Mouse (Mus musculus): ENCODE measurements around the gene Galnt10. TPM values are rescaled to one million over a fixed set of nuclear protein-coding genes. Genes with fewer than 3 reads are reported as not detected.

Gene Galnt10
- polyA plus RNA-seq, 1 experiment from 2014 or later, result 19.3 TPM

DNA sequence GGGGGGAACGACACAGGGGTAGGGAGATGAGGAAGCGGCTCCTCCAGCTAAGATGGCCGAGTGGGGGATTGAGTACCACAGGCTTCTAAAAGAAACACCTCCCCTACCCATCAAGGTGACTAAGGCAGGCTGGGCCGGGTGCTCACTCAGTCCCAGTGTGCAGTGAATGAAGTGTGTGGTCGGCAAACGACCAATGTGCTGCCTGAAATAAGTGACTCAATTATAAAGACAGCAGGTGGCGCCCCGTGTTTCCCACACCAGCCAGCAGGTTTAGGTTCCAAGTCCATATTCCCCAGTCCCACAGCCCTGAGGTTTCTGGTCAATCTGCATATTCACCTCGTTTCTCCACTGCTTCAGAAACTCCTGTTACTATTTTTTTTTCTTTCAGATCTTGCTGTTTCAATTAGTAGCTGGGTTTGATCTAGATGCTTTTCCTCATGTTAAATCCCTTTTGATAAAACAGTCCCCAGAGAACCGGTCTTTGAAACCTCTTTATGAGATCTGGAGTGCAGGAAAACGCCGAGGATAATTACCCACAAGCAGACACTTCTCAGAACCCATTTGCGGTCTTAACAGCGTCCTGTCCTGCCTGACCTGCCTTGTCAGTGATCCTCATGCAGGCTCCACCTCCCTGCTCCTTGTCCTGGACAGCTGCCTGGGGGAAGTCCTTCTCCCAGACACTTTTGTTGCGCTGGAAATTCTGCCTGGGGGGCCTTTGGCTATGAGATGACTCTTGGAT is 27.5 kb upstream of the Galnt10 start:
- Histone ChIP-seq H3K36me3 (no peaks in the 10 kb centered on the region), H3K9me3 (no peaks in the 10 kb centered on the region), H3K9ac (no peak overlapping the region), H3K4me2 (replicated peaks) (0 out of 2 replicates have a peak overlapping the region, but pooled peaks have one; percentile 15), H3K4me3 (replicated peaks) (no peak overlapping the region), H3K27ac (no peak overlapping the region), H3K27me3 (replicated peaks) (no peaks in the 10 kb centered on the region), H3K4me1 (replicated peaks) (0 out of 2 replicates have a peak, but pooled peaks cover 4% of the 10 kb centered on the region)
- 26% methylated on average over 15 of the region's 15 CpGs for WGBS
- peak; percentile 53 for ATAC-seq

DNA sequence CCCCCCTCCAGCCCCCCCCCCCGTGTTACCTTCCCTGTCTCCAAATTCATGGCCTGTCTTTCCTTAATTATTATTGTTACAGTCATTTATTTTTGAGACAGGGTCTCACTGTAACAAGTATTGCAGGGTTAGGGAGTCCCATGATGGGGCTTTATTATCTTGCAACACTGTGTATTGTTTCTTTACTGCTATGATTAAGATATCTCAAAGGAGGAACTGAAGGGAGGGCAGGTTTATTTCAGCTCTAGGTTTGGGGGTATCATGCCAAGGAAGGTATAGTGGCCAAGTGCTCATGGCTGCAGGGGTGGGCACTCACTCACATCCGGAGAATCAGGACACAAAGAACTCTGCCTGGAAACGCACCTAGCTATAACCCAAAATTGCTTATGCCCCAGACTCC is 23.8 kb upstream of the Galnt10 start:
- H3K27ac ChIP-seq, result no peak overlapping the region
- H3K27me3 ChIP-seq (replicated peaks), result no peaks in the 10 kb centered on the region
- no peak overlapping the region for H3K4me2 ChIP-seq (replicated peaks)
- no peaks in the 10 kb centered on the region for H3K36me3 ChIP-seq
- no peaks in the 10 kb centered on the region for H3K4me1 ChIP-seq (replicated peaks)
- 92% methylated on average over 3 of the region's 3 CpGs for WGBS
- no peak overlapping the region for H3K4me3 ChIP-seq (replicated peaks)
- no peak overlapping the region for H3K9ac ChIP-seq
- H3K9me3 ChIP-seq, result no peaks in the 10 kb centered on the region
- ATAC-seq, result no peak

DNA sequence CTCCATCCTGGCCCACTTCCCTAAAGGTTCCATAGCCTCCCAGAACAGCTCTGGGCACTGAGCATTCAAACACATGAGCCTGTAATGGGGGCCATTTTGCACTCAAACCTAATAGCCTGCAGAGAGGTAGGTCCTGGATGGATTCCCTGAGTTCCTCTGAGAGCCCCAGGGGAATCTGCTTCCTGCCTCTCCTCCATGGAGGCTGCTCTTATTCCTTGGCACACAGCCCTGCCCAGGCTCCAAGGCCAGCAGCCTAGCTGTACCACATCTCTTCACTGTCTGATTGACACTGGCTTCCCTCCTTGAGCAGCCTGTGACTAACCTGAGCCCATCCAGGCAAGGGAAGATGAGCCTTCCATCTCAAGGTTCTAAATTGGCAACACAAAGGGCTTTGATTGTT is 23.4 kb upstream of the Galnt10 start:
- Histone ChIP-seq H3K36me3 (no peaks in the 10 kb centered on the region), H3K27me3 (replicated peaks) (no peaks in the 10 kb centered on the region), H3K4me1 (replicated peaks) (no peaks in the 10 kb centered on the region), H3K27ac (no peak overlapping the region), H3K4me3 (replicated peaks) (no peak overlapping the region), H3K9me3 (no peaks in the 10 kb centered on the region), H3K4me2 (replicated peaks) (no peak overlapping the region), H3K9ac (no peak overlapping the region)
- no peak for ATAC-seq

DNA sequence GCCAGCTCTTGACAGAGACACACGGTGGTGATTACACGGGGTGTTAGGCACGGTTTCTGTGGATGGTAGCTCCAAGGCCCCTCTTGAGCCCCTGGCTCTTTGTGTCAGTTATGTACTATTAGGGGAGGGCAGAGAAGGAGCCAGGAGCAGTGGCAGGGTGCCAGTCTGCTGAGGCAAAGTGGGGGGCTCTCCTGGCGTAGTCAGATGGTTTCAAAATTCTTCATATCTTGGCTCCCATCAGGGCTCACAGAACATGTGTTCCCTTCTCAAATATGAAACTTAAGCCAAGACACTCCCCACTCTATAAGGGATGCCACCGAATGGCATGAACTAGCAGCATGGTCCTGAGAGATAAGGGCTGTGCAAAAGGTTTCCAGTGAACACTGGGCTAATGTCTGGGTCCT is 20.8 kb upstream of the Galnt10 start:
- Histone ChIP-seq H3K4me2 (replicated peaks) (no peak overlapping the region), H3K9ac (no peak overlapping the region), H3K4me1 (replicated peaks) (no peaks in the 10 kb centered on the region), H3K27ac (no peak overlapping the region), H3K4me3 (replicated peaks) (no peak overlapping the region), H3K27me3 (replicated peaks) (no peaks in the 10 kb centered on the region), H3K36me3 (no peaks in the 10 kb centered on the region), H3K9me3 (no peaks in the 10 kb centered on the region)
- ATAC-seq, result peak; percentile 45; the same call in 1 of the 2 replicates
- WGBS, result 76% methylated on average over 5 of the region's 5 CpGs

DNA sequence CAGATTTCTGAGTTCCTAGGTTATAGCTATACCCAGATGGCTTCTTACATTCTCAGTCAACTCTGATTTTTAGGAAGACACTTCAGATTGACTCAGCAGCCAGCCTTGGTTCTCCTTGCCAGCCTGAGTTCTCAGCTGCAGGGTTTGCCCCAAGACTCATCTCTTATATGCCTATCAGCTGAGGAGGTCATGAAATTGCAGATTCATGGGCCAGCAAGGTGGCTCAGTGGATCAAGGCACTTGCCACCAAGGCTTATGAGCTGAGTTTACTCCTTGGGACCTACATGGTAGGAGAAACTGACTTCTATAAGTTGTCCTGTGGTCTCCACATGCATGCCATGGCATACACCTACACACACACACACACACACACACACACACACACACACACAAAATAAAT is 19.8 kb upstream of the Galnt10 start:
- Histone ChIP-seq H3K27me3 (replicated peaks) (no peaks in the 10 kb centered on the region), H3K36me3 (no peaks in the 10 kb centered on the region), H3K4me2 (replicated peaks) (no peak overlapping the region), H3K9me3 (no peaks in the 10 kb centered on the region), H3K27ac (no peak overlapping the region), H3K4me1 (replicated peaks) (no peaks in the 10 kb centered on the region), H3K9ac (no peak overlapping the region), H3K4me3 (replicated peaks) (no peak overlapping the region)
- ATAC-seq, result no peak

DNA sequence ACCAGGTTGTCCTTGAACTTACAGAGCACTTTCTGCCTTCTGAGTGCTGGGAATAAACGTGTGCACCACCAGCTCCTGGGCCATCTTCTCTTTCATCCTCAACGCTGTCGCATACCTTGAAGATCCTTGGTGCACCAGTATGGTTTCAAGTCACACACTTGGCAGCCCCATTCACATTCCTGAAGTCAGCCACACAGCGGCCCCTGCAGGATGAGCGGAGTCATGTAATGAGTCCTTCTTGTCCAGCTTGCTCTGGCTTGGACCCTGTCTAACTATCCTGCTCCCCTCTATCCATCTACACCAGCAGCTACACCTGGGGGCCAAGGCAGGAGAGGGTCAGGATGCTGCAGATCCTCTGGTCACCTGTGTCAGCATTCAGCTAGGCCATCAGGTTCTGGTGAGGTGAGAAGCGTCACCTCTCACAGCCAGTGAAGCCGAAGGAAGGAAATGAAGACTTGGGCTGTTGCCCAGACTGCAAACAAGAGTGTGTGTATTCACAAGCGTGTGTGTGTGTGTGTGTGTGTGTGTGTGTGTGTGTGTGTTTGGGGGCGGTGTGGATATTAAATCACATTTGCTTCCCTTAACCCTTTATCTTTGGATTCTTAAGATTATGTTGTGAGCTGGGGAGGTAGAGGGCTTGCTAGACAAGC is 18.0 kb upstream of the Galnt10 start:
- H3K9ac ChIP-seq, result no peak overlapping the region
- ATAC-seq, result no peak
- no peak overlapping the region for H3K4me3 ChIP-seq (replicated peaks)
- no peaks in the 10 kb centered on the region for H3K36me3 ChIP-seq
- H3K4me2 ChIP-seq (replicated peaks), result no peak overlapping the region
- WGBS, result 50% methylated on average over 9 of the region's 9 CpGs
- H3K27ac ChIP-seq, result no peak overlapping the region
- H3K4me1 ChIP-seq (replicated peaks), result no peaks in the 10 kb centered on the region
- H3K27me3 ChIP-seq (replicated peaks), result no peaks in the 10 kb centered on the region
- H3K9me3 ChIP-seq, result no peaks in the 10 kb centered on the region

DNA sequence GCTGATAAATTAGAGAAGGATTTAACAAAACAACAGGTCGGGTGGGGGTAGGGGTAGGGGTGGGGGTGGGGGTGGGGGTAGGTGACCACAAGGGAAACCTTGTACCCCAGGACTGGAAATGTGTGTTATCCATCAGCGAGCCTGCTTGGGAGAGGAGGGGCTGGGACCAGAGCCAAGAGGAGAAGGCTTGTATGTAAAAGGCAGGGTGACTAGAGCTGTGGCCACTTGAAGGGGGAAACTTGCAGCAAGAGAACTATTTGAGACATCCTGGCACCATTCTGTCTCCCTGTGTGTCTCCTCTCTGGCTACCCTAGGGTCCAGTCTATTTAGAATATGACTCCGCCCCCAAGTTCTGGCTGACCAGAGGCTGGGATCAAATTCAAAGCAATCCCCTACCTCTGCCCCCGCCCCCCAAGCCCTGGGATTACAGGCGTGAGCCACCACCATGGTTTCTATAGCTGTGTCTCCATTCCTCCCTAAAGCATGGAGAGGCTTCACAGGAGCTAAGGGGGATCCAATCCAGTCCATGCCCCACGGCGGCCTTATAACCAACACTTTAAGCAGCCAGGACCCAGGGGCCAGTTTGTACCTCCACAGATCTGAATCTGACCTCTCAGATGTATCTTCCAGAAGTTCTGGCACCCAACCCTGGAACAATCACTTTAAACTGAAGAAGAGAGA is 13.3 kb upstream of the Galnt10 start:
- ATAC-seq, result no peak
- Histone ChIP-seq H3K27me3 (replicated peaks) (no peaks in the 10 kb centered on the region), H3K9me3 (no peaks in the 10 kb centered on the region), H3K4me2 (replicated peaks) (no peak overlapping the region), H3K9ac (no peak overlapping the region), H3K4me3 (replicated peaks) (no peak overlapping the region), H3K4me1 (replicated peaks) (no peaks in the 10 kb centered on the region; the same call in 1 of the 2 replicates), H3K27ac (no peak overlapping the region), H3K36me3 (no peaks in the 10 kb centered on the region)
- WGBS, result 79% methylated on average over 7 of the region's 7 CpGs

DNA sequence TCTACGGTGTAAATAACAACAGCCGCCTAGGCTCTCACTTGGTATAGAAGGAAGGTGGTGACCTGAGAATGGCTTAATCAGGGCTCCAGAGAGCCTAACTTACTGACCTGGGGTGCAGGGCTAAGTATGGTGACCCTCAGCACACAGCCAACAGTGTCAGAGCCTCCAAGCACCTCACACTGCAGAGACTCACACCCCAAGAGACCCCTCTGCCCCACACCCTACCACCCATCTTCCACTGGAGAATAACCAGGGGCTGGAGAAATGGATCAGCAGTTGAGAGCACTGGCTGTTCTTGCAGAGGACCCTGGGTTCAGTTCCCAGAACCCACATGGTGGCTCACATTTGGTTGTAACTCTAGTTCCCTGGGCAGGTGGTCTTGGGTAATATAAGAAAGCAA is 12.2 kb upstream of the Galnt10 start:
- Histone ChIP-seq H3K36me3 (no peaks in the 10 kb centered on the region), H3K9me3 (no peaks in the 10 kb centered on the region), H3K4me2 (replicated peaks) (no peak overlapping the region), H3K27ac (no peak overlapping the region), H3K9ac (no peak overlapping the region), H3K4me3 (replicated peaks) (no peak overlapping the region), H3K4me1 (replicated peaks) (no peaks in the 10 kb centered on the region; the same call in 1 of the 2 replicates), H3K27me3 (replicated peaks) (no peaks in the 10 kb centered on the region)
- no peak for ATAC-seq
- WGBS, result 97% methylated on average over 2 of the region's 2 CpGs

DNA sequence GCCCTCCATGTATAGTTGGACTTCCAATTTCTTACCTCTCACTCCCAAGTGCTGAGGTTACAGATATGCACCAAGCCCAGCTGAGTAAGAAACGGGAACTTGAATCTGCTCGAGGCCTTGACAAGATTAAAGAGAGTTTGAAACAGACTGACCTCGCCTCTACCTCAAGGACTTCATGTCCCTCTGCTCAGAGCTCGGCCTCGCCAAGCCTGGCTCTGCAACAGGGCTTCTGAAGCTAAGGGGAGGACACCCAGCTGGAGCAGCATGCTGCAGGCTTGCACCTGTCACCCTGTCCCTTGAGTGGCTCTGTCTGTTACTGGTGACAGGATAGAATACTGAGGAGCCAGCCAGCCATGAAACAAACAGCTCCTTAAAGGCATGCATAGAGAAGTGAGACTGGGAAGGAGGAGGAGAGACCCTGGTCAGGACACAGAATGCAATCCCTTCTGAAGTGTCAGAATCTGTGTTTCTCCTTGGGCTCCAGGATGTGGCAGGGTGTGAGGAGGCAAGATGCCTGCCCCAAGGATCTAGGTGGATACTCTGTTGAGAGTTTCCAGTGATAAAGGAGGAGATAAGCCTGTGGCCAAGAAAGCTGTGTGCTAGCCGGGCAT is 11.2 kb upstream of the Galnt10 start:
- Histone ChIP-seq H3K4me2 (replicated peaks) (no peak overlapping the region), H3K9me3 (no peaks in the 10 kb centered on the region), H3K27ac (no peak overlapping the region), H3K36me3 (no peaks in the 10 kb centered on the region), H3K9ac (no peak overlapping the region), H3K27me3 (replicated peaks) (no peaks in the 10 kb centered on the region), H3K4me3 (replicated peaks) (no peak overlapping the region), H3K4me1 (replicated peaks) (no peaks in the 10 kb centered on the region; the same call in 1 of the 2 replicates)
- ATAC-seq, result no peak
- WGBS, result 71% methylated on average over 6 of the region's 6 CpGs

DNA sequence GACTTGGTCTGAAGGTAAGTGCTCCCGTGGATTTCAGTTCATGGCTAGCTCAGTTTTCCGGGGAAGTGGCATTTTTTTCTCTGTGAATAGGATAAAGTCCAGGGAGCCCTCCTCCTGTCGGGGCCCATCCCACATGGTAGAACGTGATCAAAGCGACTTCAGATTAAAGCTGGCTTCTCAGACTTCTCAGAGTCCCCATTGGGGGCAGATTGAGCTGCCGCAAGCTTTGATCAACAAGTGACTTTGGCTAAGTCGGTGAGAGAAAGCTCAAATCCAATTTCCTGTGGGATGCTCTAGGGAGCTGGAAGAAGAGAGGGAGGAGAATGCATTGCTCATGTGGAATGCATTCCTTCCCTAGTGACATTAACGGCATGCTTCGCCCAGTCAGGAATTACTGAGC is 10.1 kb upstream of the Galnt10 start:
- Histone ChIP-seq H3K36me3 (no peaks in the 10 kb centered on the region), H3K4me1 (replicated peaks) (no peaks in the 10 kb centered on the region; the same call in 1 of the 2 replicates), H3K9ac (no peak overlapping the region), H3K9me3 (no peaks in the 10 kb centered on the region), H3K4me2 (replicated peaks) (no peak overlapping the region), H3K4me3 (replicated peaks) (no peak overlapping the region), H3K27me3 (replicated peaks) (no peaks in the 10 kb centered on the region), H3K27ac (no peak overlapping the region)
- ATAC-seq, result no peak
- WGBS, result 20% methylated on average over 9 of the region's 9 CpGs

DNA sequence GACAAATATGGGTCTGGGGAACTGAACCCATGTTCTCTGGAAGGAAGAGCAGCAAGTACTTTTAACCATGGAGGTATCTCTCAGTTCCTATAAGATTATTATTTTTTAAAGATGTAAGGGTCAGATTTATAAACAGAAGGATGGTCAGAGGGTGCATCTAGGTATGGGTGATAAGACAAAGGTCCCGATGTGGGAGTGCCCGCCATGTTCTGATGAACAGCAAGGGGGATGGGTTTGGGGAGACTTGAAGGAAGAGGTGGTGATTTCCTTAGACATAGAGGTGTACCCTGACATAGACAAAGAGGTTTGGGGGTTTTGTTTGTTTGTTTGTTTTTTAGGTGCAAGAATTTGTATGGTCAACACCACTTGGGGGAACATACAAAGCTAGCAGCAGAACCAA is 1.6 kb upstream of the Galnt10 start:
- H3K36me3 ChIP-seq, result no peaks in the 10 kb centered on the region
- peak overlapping the region; percentile 89 for H3K4me2 ChIP-seq (replicated peaks)
- H3K27me3 ChIP-seq (replicated peaks), result no peaks in the 10 kb centered on the region
- H3K4me1 ChIP-seq (replicated peaks), result peaks cover 10% of the 10 kb centered on the region; the same call in 1 of the 2 replicates
- H3K9ac ChIP-seq, result no peak overlapping the region
- H3K4me3 ChIP-seq (replicated peaks), result no peak overlapping the region
- H3K27ac ChIP-seq, result no peak overlapping the region
- no peak for ATAC-seq
- 61% methylated on average over 2 of the region's 2 CpGs for WGBS
- no peaks in the 10 kb centered on the region for H3K9me3 ChIP-seq

DNA sequence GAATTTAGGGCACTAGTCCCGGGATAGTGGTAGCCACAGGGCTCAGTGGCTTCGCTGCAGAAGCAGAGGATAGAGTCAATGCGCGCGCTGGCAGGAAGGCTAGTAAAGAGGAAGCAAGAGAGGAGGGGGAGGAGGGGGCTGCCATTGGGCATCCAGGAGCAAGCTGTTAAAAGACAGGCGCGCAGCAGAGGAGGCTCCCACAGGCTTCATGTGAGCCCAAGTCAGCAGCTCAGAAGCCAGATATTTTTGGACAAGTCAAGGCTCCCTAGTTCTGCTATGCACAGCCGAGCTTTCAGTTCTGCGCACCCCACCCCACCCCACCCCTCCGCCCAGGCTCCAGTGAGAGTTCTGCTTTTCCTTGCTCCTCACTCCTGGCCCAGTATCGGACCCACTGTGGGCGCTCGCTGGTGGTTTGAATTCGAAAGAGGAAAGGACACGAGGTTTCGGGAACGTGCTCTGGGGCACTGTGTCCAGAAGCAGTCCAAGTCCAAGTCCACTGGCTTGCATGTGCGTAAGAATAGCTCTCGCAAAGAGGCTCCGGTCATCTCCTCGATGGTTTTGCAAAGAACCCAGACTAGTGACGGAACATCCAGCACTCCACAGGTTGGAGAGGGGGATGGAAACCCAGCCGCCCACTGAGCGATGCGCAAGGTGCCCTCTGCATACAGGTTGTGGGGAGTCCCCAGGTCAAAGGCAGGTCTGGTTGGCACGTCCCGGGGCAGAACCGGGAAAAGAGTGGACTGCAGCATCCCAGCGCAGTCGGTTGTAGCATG is 811 bp upstream of the Galnt10 start:
- Histone ChIP-seq H3K9me3 (no peaks in the 10 kb centered on the region), H3K27ac (peak overlapping the region; percentile 76), H3K36me3 (no peaks in the 10 kb centered on the region), H3K4me2 (replicated peaks) (peak overlapping the region; percentile 89), H3K27me3 (replicated peaks) (no peaks in the 10 kb centered on the region), H3K4me3 (replicated peaks) (peak overlapping the region; percentile 88), H3K9ac (peak overlapping the region; percentile 90), H3K4me1 (replicated peaks) (peaks cover 10% of the 10 kb centered on the region; the same call in 1 of the 2 replicates)
- WGBS, result under 1% methylated on average over 30 of the region's 30 CpGs
- ATAC-seq, result peak; percentile 74

Measured in intestine, embryonic 15.5 days (tissue).